Mouse (Mus musculus): ENCODE results near the gene Robo2.

- TF ChIP-seq EP300 (IDR thresholded peaks at IDR 0.05; ENCODE audit: low read depth) (no peak), CTCF (IDR thresholded peaks at IDR 0.05; ENCODE audit: low read depth) (no peak)
Observed at GRCm38 (mm10) chr16:73939423-73940210, 472.0 kb downstream of the Robo2 start.

Data from liver, embryonic 14.5 days (tissue).